Mouse (Mus musculus): ENCODE data around the gene Mmp15.

The Mmp15 gene

GRCm38 (mm10) chr8:95352151-95352870 lies at the start of gene Mmp15:
Gene Mmp15 (plus strand): TSS chr8:95352268.
- no peak for DNase-seq (ENCODE audit: low read depth, low spot score)

DNA sequence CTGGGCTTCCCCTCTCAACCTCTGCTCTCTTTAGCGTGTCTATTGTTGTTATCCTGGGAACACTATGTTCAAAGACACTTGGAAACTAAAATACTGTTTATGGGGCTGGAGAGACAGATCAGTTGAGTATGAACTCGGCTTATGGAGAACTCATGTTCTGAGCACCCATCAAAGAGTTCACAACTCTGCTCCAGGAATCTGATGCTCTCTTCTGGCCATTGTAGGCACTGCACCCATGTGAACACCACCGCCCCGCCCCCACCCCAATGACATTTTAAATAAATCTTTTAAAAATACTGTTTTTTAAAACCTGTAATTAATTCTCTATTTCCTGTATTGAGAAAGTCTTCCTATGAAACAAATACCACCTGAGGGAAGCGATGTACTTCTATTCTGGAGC lies 49.7 kb upstream of the Mmp15 start:
- peak; percentile 77 for DNase-seq (ENCODE audit: low read depth, low spot score)

DNA sequence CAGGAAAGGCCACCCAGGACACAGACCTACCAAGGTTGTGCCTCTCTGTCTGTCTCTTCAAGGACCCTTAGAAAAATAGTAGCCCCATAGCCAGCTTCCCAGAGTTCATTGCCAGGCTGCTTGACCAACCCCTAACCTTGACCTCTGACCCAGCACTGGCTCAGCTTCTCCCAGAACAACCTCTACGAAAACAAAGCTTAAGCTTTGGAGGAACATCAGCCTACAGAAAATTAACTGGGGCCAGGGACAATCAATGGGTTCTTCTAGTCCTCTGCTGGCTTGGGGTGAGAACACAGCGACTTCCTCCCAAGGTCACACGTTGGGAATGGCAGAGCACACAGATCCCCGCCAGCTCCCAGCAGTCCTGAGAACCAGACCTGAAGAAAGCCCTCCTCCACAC lies 46.5 kb upstream of the Mmp15 start:
- no peak for DNase-seq (ENCODE audit: low read depth, low spot score)

DNA sequence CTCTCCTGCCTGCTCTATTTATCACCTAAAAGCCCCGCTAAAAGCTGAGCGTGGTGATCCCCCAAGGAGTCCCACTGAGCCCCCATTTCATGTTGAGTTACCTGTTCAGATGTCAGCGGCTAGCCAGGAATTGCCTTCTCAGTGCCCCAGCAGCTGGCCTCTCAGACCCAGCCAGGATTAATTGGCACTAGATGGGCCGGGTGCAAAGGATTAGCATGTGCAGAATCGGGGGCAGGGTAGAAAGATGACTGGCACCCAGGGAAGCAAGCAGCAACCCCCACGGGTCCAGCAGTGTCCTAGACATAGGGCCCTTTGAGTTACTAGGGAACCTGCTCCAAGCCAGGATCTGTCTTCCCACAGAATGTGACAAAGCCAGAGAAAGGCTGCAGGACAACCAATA lies 45.6 kb upstream of the Mmp15 start, which contains the start of gene Cngb1:
Gene Cngb1 (minus strand): TSS at position 155 of the 400 bp plus-strand sequence.
- no peak for DNase-seq (ENCODE audit: low read depth, low spot score)

DNA sequence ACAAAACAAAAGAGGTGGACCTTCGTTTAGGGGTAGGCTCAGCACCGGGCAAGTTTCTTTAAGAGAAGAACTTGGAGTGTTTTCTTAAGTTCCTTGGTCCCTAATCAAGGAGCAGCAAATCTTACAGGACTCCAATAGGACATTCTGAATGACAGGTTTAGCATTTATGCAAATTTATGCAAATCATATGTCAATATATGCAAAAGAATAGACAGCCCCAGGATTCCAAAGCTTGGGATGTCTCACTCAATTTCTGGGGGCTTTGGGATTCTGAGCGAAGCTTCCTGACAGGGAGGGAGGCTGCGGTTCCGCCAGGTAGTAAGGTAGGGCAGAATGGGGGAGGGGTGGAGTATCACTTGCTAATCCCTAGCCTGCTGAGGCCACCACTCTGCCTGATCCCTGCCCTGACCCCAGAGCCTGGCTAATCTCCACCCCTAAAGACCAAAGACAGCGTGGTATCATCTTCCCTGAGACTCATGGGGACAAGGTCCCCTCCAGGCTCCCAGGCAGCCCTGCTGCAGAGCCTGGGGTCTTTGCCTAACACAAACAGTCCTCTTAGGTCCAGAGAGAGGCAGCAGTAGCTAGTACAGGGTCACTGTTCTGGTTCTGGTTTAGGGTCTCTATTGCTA lies 41.6 kb upstream of the Mmp15 start, which contains the start of gene Tepp:
Gene Tepp (plus strand): TSS at position 225 of the 629 bp plus-strand sequence.
- DNase-seq (ENCODE audit: low read depth, low spot score): no peak

GRCm38 (mm10) chr8:95312836-95313235 lies 39.2 kb upstream of the Mmp15 start:
- DNase-seq (ENCODE audit: low read depth, low spot score): no peak

DNA sequence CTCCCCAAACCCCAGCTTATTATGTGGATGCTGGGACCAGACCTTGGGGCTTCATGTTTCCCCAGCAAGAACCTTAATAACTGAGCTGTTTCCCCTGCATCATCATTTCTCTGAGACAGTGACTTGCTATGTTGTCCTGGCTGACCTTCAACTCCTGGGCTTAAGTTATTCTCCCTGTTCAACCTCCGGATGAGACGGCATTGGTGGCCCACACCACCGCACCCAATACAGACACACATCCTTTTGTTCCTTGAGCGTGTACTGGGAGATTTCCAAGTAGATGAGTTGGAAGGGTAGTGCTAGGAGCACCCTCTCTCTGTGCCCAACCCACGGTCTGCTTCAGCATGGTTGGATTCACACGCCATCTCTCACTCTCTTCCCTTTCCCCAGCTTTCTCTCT lies 38.2 kb upstream of the Mmp15 start:
- DNase-seq (ENCODE audit: low read depth, low spot score): no peak

DNA sequence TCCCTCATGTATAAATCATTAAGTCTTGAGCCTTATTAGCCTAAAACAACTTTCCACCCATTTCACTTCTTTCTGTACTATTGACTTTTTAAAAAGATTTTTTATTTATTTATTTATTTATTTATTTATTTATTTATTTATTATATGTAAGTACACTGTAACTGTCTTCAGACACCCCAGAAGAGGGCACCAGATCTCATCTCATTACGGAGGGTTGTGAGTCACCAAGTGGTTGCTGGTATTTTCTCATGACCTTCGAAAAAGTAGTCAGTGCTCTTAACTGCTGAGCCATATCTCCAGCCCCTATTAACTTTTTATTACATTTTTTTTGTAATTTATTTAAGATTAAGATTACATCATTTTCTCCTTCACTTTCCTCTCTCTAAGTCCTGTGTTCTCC lies 37.4 kb upstream of the Mmp15 start:
- no peak for DNase-seq (ENCODE audit: low read depth, low spot score)

- DNase-seq (ENCODE audit: low read depth, low spot score): no peak
Observed at GRCm38 (mm10) chr8:95315350-95315749, 36.7 kb upstream of the Mmp15 start.

DNA sequence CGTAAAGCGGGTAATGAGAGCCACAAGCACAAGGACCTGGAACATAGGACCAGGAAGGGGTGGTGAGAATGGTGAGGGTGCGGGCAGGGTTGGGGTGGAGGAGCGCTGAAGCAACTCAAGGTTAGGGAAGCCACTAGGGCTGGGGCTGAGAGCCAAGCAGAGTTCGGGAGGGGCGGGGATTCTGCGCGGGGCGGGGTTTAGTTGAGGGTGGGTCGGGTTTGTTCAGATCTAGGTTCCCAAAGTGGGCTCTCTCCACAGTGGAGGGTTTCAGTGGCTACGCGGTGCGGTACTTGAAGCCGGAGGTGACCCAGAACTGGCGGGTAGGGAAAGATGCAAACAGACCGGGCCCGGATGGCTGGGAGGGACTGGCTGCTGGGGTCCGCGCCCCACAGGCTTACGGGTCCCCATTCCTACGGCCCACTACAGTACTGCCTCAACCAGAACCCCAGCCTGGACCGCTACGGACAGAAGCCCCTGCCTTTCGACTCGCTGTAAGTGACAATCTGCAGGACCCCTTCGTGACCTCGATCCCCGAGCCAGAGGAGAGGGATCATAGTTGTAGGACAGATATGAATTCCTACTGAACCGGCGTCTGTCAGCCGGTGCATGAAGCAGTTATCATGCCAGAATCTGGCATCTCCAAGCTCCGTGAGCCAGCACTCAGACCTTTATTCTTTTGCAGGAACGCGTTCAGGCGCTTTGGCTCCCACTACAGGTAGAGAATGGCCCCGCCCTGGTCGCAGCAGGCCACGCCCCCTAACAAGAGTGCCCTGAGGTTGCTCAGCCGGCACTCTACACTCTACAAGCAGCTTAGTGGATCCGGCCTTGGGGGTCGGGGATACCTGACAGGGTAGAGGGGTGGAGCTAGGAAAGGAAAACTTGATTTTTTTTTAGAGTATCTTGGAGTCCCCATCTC lies 31.6 kb upstream of the Mmp15 start:
- DNase-seq (ENCODE audit: low read depth, low spot score): no peak

DNA sequence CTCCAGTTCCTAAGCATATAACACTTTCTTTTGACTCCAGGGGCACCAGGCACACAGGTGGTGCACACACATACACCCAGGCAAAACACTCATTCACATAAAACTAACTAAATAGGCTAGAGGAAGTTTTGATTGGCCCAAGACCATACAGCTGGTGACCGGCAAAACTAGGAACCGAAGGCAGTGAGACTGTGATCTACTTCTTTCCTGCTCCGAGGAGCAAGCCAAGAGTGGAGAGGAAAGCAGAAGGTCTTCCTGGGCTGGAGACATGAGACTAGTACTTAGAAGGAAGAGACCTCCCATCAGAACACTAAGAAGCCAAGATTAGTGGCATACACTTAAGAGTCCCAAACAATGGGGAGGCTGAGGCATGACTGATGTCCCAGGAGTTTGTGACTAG lies 28.9 kb upstream of the Mmp15 start:
- DNase-seq (ENCODE audit: low read depth, low spot score): no peak

- no peak for DNase-seq (ENCODE audit: low read depth, low spot score)
Observed at GRCm38 (mm10) chr8:95324646-95325045, 27.4 kb upstream of the Mmp15 start.

DNA sequence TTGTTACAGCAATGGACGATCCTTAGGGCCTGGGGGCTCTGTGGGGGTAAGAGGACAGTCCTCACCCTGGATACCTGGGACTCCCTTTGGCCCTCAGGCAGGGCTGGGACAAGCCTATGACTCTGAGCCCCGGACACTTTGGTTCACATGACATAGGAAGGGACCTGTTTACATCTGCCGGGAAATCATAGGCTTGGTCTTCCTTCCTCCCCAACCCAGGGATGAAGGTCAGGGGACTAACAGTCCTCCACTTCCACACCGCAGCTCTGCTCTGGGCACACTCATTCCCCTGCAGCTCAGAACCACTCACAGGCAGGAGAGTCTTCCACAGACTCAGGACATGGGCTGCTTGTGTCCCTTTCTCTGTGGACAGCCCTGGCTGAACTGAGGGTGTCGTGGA lies 25.2 kb upstream of the Mmp15 start:
- DNase-seq (ENCODE audit: low read depth, low spot score): no peak

GRCm38 (mm10) chr8:95327866-95328465 lies 24.1 kb upstream of the Mmp15 start:
- no peak for DNase-seq (ENCODE audit: low read depth, low spot score)

DNA sequence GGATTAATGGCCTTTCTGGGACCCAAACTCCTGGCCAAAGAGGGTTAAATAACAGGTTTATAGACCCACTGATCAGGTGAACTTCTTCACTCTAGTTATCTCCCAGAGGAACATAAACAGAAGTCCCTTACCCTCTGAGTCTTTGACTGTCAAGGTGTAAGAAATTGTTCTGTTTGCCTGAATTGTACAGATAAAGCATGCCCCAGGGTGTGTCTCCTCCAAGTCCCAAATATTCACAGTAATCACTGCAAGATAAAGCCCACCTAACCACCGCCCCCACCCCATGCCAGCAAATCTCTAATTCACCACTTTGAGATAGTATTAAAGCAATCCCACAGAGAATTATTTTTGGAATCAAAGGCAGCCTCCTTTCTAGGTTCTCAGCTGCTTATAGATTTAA lies 21.7 kb upstream of the Mmp15 start:
- DNase-seq (ENCODE audit: low read depth, low spot score): no peak

DNA sequence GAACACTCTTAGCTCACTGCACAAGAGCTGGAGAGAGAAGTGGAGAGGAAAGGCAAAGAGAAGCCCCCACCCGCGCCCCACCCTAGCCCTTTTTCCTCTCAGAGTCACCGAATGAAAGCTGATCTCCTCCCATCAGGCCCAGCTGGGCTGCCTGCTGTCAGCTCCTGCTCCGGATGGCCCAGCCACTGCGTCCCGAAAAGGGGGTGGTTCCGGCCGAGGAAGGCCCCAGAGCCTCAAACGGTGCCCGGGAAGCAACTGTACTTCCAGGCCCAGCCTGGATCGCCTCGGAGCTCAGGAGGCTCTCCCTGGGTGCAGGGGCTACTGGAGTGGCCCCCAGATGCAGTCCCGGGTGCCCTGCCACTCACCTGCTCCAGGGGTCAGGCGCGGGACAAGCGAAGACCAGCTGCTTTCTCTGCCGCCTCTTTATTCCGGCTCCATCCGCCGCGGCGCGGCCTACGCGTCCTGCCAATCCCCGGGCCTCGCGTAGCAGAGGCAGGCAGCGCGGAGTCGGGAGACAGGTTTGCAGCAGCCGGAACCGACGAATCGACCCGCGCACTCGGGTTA lies 20.8 kb upstream of the Mmp15 start:
- DNase-seq (ENCODE audit: low read depth, low spot score): peak; percentile 73

DNA sequence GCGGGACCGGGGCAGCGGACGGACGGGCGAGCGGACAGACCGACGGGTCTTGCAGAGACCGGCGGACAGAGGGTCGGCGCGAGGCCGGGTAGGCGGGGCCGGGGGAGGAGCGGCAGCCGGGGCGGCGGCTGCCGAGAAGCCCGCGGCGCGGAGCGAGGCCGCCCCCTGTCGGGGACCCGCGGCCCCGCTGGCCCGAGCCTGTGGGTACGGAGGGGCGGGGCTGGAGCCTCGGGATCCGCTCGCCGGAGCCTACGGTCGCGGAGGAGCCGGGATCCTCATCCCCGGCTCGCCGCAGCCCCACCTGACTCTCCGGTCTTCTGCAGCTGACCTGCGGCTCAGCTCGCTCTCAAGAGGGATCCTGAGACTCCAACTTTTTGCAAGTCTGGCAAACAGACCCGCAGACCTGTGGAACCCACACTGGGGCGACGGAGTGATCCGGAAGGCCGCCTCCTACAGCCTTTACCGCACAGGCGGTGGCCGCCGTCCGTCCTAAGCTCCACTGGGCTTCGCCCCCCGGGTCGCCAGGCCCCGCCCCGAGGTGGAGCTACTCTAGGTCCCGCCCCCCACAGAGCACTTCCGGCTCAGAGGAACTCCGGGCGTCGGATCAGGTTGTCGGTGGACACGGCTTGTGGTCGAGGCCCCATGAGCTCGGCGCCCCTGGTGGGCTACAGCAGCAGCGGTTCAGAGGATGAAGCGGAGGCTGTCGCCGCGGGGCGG lies 20.2 kb upstream of the Mmp15 start, which contains the start of the genes Zfp319 and Usb1:
Gene Zfp319 (minus strand): TSS at position 231 of the 717 bp plus-strand sequence.
Gene Usb1 (plus strand): TSS at position 565 of the 717 bp plus-strand sequence.
- DNase-seq (ENCODE audit: low read depth, low spot score): peak; percentile 97

- peak; percentile 45 for DNase-seq (ENCODE audit: low read depth, low spot score)
Observed at GRCm38 (mm10) chr8:95332437-95333199, 19.4 kb upstream of the Mmp15 start.

DNA sequence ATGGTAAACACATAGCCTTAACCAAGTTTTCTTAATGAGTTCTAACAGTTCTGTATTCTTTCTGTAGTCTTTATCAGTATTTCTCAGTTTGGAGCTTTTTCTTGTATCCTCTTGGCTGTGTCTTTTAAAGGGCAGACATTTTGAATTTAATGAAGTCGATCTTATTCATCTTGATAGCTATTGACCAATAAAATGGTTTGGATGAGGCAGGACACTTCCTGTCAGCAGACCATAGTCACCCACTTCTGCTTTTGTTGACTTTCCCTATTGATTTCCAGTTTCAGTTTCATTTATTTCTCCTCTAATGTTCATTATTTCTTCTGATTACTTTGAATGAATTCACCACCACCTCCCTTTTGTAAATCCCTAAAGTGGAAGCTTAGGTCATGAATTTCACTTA lies 16.4 kb upstream of the Mmp15 start:
- DNase-seq (ENCODE audit: low read depth, low spot score): no peak

GRCm38 (mm10) chr8:95336363-95336762 lies 15.7 kb upstream of the Mmp15 start:
- peak; percentile 65 for DNase-seq (ENCODE audit: low read depth, low spot score)
